In genomic region chr10:9754893-9755541, GRCm38 (mm10) we compare ENCODE assay signal across 9 mouse cellular contexts.
DNase-seq lines count a peak whose midpoint lies in the region; ATAC-seq and TF ChIP-seq lines count a peak whose summit lies in the region.
"Had no signal": no experiment of that assay in that cellular context is flagged by ENCODE, and none has a peak within 500 bp of the region (broad histone marks: within the 10 kb centered on the region; RNA-seq: fewer than 3 reads in every experiment).

No protein-coding gene starts in this region.

- ATAC-seq in forebrain, postnatal 0 days = peak; percentile 55
- no peak for ATAC-seq in liver, embryonic 14.5 days (ENCODE audit: insufficient read depth)

- no peaks in the 10 kb centered on the region for H3K4me1 ChIP-seq in E14TG2a.4 (replicated peaks; ENCODE audit: low read depth, low read length)
- no peaks in the 10 kb centered on the region for H3K4me1 ChIP-seq in forebrain, postnatal 0 days (ENCODE audit: insufficient read depth)
- no peaks in the 10 kb centered on the region for H3K4me1 ChIP-seq in liver, embryonic 14.5 days (replicated peaks; ENCODE audit: control insufficient read depth in 2 of 2, insufficient read depth in 2 of 2, low read length in 1 of 2)

- 43% methylated on average over 3 of the region's 3 CpGs for WGBS in forebrain, postnatal 0 days
- 62% methylated on average over 3 of the region's 3 CpGs for WGBS in liver, embryonic 14.5 days (ENCODE audit: insufficient replicate concordance)

- H3K9ac ChIP-seq in forebrain, postnatal 0 days = no peak overlapping the region
- no peak overlapping the region for H3K9ac ChIP-seq in liver, embryonic 14.5 days (replicated peaks)
- H3K9ac ChIP-seq: heart, embryonic 13.5 days had no signal

- H3K4me2 ChIP-seq in forebrain, postnatal 0 days (ENCODE audit: low read depth) = no peak overlapping the region
- no peak overlapping the region for H3K4me2 ChIP-seq in liver, embryonic 14.5 days (ENCODE audit: low read depth)
- H3K4me2 ChIP-seq: heart, embryonic 13.5 days had no signal

- H3K9me3 ChIP-seq in E14TG2a.4 (ENCODE audit: low read length) = no peaks in the 10 kb centered on the region
- H3K9me3 ChIP-seq in forebrain, postnatal 0 days (ENCODE audit: low read length) = no peaks in the 10 kb centered on the region
- no peaks in the 10 kb centered on the region for H3K9me3 ChIP-seq in liver, embryonic 14.5 days (ENCODE audit: control insufficient read depth, low read length)
- H3K9me3 ChIP-seq: heart, embryonic 13.5 days had no signal

- TF ChIP-seq CTCF in E14TG2a.4 (conservative IDR thresholded peaks at IDR 0.05; ENCODE audit: low read length) = peak; percentile 43
- peak; percentile 82 for TF ChIP-seq CTCF in forebrain, postnatal 0 days (IDR thresholded peaks at IDR 0.05; ENCODE audit: low read depth)
- TF ChIP-seq CTCF in liver, embryonic 14.5 days (IDR thresholded peaks at IDR 0.05; ENCODE audit: low read depth) = peak; percentile 34; the same call in 1 of the 2 replicates

- TF ChIP-seq EP300 in liver, embryonic 14.5 days (IDR thresholded peaks at IDR 0.05; ENCODE audit: low read depth) = no peak

- peak; percentile 64 for DNase-seq in 416B (ENCODE audit: low read depth)
- peak; percentile 22 for DNase-seq in c-Kit-positive CD71-positive TER-119-positive erythroid progenitor cells, embryonic 14.5 days (ENCODE audit: low spot score)
- DNase-seq in forebrain, postnatal 0 days = peak; percentile 90
- peak; percentile 87 for DNase-seq in kidney, postnatal 10 days
- peak in 2 of 3 experiments; percentile 2 to 19 for DNase-seq in liver, embryonic 14.5 days (ENCODE audit: low read depth in 3 of 3, low spot score in 3 of 3)
- peak; percentile 38 for DNase-seq in ovary, postnatal 36 days (ENCODE audit: low spot score)
- DNase-seq in spleen, adult 12 weeks (ENCODE audit: low spot score) = no peak

- no peaks in the 10 kb centered on the region for H3K36me3 ChIP-seq in E14TG2a.4 (ENCODE audit: insufficient read depth, low read length)
- H3K36me3 ChIP-seq in forebrain, postnatal 0 days (ENCODE audit: insufficient read depth) = 0 out of 2 replicates have a peak, but pooled peaks cover under 1% of the 10 kb centered on the region
- no peaks in the 10 kb centered on the region; the same call in 1 of the 2 replicates for H3K36me3 ChIP-seq in liver, embryonic 14.5 days (replicated peaks; ENCODE audit: control insufficient read depth, insufficient read depth, low read depth)

- H3K27ac ChIP-seq in forebrain, postnatal 0 days (ENCODE audit: low read depth, low read length) = no peak overlapping the region
- H3K27ac ChIP-seq in liver, embryonic 14.5 days = no peak overlapping the region
- H3K27ac ChIP-seq: heart, embryonic 13.5 days had no signal

- no peak overlapping the region for H3K4me3 ChIP-seq in E14TG2a.4 (replicated peaks; ENCODE audit: low read length)
- H3K4me3 ChIP-seq in forebrain, postnatal 0 days (ENCODE audit: low read depth, low read length) = no peak overlapping the region
- no peak overlapping the region for H3K4me3 ChIP-seq in liver, embryonic 14.5 days (ENCODE audit: insufficient read depth in 1 of 2, low read depth in 2 of 2, low read length in 2 of 2)
- H3K4me3 ChIP-seq: heart, embryonic 13.5 days had no signal

- H3K27me3 ChIP-seq in E14TG2a.4 (ENCODE audit: insufficient read depth, low read length) = no peaks in the 10 kb centered on the region
- H3K27me3 ChIP-seq in forebrain, postnatal 0 days (ENCODE audit: insufficient read depth, low read length) = no peaks in the 10 kb centered on the region
- H3K27me3 ChIP-seq in liver, embryonic 14.5 days (ENCODE audit: control insufficient read depth, insufficient read depth, low read length) = no peaks in the 10 kb centered on the region
- H3K27me3 ChIP-seq: heart, embryonic 13.5 days had no signal
